Mouse (Mus musculus) cortical plate, adult 2 months (tissue): ENCODE measurements around the gene Casp4.

Source experiments
- CTCF ChIP-seq: fragments of 200-500 bp; IDR thresholded peaks from 2 replicates; pipeline ENCODE4 v1.5.1; 2011; ENCODE audit warnings: mild to moderate bottlenecking, control low read depth, low read length; ENCODE audit not compliant: insufficient read depth; ENCODE audit errors: extremely low read depth
- POLR2A ChIP-seq: fragments of 200-500 bp; IDR thresholded peaks from 2 replicates; pipeline ENCODE4 v1.6.1; 2011; ENCODE audit warnings: mild to moderate bottlenecking, low read length, control low read depth; ENCODE audit not compliant: insufficient read depth; ENCODE audit errors: extremely low read depth

DNA sequence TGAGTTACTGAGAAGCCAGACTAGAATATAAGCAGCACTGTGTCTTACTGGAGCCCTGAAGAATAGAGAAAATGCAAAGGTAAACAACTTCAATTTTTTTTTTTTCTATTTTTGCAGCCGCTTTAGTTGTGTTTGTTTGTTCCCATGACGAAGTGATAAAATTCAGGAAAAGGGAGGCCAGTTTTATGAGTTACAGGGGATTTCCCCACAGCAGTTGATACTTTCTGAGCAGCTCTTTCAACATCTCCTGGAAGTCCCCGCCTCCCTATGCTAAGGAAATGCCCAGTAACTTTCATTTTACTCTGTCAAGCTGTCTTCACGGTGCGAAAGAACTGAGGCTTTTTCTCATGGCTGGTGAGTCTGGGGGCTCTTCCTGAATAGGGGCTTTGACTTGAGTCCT, at the start of gene Casp4:
- TF ChIP-seq CTCF (no peak), POLR2A (no peak)
